Mouse (Mus musculus) lung, postnatal 0 days (tissue): ENCODE results near the gene Gm3417.

Experiments
- CTCF ChIP-seq: IDR thresholded peaks from 2 replicates; pipeline ENCODE4 v1.5.1; 2016; ENCODE audit warnings: antibody characterized with exemption, mild to moderate bottlenecking
- EP300 ChIP-seq: IDR thresholded peaks from 2 replicates; pipeline ENCODE4 v1.6.1; 2016; ENCODE audit warnings: antibody characterized with exemption, mild to moderate bottlenecking, control low read depth

- TF ChIP-seq CTCF (no peak), EP300 (no peak)
Measured at GRCm38 (mm10) chr17:14953452-14953851, 25.1 kb downstream of the Gm3417 start.
